Mouse (Mus musculus) brain, embryonic 14.5 days (tissue): ENCODE measurements around the gene Lpp.

Source experiments
- CTCF ChIP-seq: fragments of 200-500 bp; IDR thresholded peaks from 2 replicates; pipeline ENCODE4 v1.5.1; 2012; ENCODE audit warnings: inconsistent platforms, mild to moderate bottlenecking, moderate library complexity, borderline replicate concordance; ENCODE audit not compliant: insufficient read depth, insufficient read length; ENCODE audit errors: extremely low read depth
- POLR2A ChIP-seq: fragments of 200-500 bp; IDR thresholded peaks from 2 replicates; pipeline ENCODE4 v1.6.1; 2012; ENCODE audit warnings: mild to moderate bottlenecking, inconsistent platforms, borderline replicate concordance; ENCODE audit not compliant: poor library complexity, insufficient read depth, insufficient read length, severe bottlenecking; ENCODE audit errors: extremely low read depth

- TF ChIP-seq POLR2A (no peak), CTCF (no peak)
These were observed 259.7 kb downstream of the Lpp start for GRCm38 (mm10) chr16:24653041-24653440.
